In genomic region chr4:63543746-63544493, GRCm38 (mm10) we compare ENCODE assay signal across 8 mouse cellular contexts. TPM values are rescaled to one million over a fixed set of nuclear protein-coding genes. Genes with fewer than 3 reads are reported as not detected.
DNase-seq lines count a peak whose midpoint lies in the region; ATAC-seq and TF ChIP-seq lines count a peak whose summit lies in the region.

No protein-coding gene starts in this region.

- no peak for TF ChIP-seq CTCF in bone marrow, adult 2 months (IDR thresholded peaks at IDR 0.05; ENCODE audit: control insufficient read depth, insufficient read depth, low read length)

- TF ChIP-seq POLR2A in bone marrow, adult 2 months (IDR thresholded peaks at IDR 0.05; ENCODE audit: borderline replicate concordance, control insufficient read depth, low read depth, low read length): no peak

- intact Hi-C loops in heart, postnatal 25 days (cut with DNase I): loop anchor here (5.0 kb wide), 2 partner anchors 47 to 127 kb away; partner anchors contain the start of gene Whrn

- H3K27me3 ChIP-seq in heart, embryonic 10.5 days (ENCODE audit: insufficient read depth, poor library complexity, severe bottlenecking): no peaks in the 10 kb centered on the region
- H3K27me3 ChIP-seq in forebrain, embryonic 10.5 days (ENCODE audit: poor library complexity, severe bottlenecking): no peaks in the 10 kb centered on the region
- H3K27me3 ChIP-seq in kidney, embryonic 15.5 days: no peaks in the 10 kb centered on the region

- peak overlapping the region; percentile 96 for H3K27ac ChIP-seq in heart, embryonic 10.5 days
- no peak overlapping the region for H3K27ac ChIP-seq in bone marrow, adult 2 months (ENCODE audit: control insufficient read depth, insufficient read depth, low read depth, low read length, poor library complexity)
- peak overlapping the region; percentile 95 for H3K27ac ChIP-seq in forebrain, embryonic 10.5 days
- peak overlapping the region; percentile 80 for H3K27ac ChIP-seq in kidney, embryonic 15.5 days
- peak overlapping the region; percentile 62 for H3K27ac ChIP-seq in macrophage

- H3K9me3 ChIP-seq in heart, embryonic 10.5 days: no peaks in the 10 kb centered on the region
- H3K9me3 ChIP-seq in forebrain, embryonic 10.5 days: no peaks in the 10 kb centered on the region
- H3K9me3 ChIP-seq in kidney, embryonic 15.5 days (replicated peaks): no peaks in the 10 kb centered on the region

- H3K9ac ChIP-seq in kidney, embryonic 15.5 days: no peak overlapping the region

- H3K4me1 ChIP-seq in heart, embryonic 10.5 days: peaks cover 42% of the 10 kb centered on the region
- peaks cover 4% of the 10 kb centered on the region; the same call in 1 of the 2 replicates for H3K4me1 ChIP-seq in bone marrow, adult 2 months (ENCODE audit: control insufficient read depth, insufficient read depth, low read length)
- peaks cover 39% of the 10 kb centered on the region for H3K4me1 ChIP-seq in forebrain, embryonic 10.5 days
- H3K4me1 ChIP-seq in kidney, embryonic 15.5 days: peaks cover 34% of the 10 kb centered on the region

- DNase-seq in heart, embryonic 10.5 days (ENCODE audit: low spot score): no peak
- no peak for DNase-seq in heart, postnatal 25 days (ENCODE audit: low spot score)
- DNase-seq in forebrain, embryonic 10.5 days (ENCODE audit: extremely low spot score, low spot score): no peak
- peak; percentile 56 for DNase-seq in testis, postnatal 10 days (ENCODE audit: low spot score)
- no peak for DNase-seq in adrenal gland, postnatal 36 days

- H3K4me3 ChIP-seq in heart, embryonic 10.5 days: peak overlapping the region; percentile 87
- peak overlapping the region; percentile 20 for H3K4me3 ChIP-seq in bone marrow, adult 2 months (replicated peaks; ENCODE audit: control insufficient read depth, low read depth, low read length)
- peak overlapping the region; percentile 94 for H3K4me3 ChIP-seq in forebrain, embryonic 10.5 days
- peak overlapping the region; percentile 80 for H3K4me3 ChIP-seq in kidney, embryonic 15.5 days (replicated peaks)
- no peak overlapping the region for H3K4me3 ChIP-seq in macrophage (ENCODE audit: inconsistent target)

- H3K4me2 ChIP-seq in kidney, embryonic 15.5 days: peak overlapping the region; percentile 75

- peaks cover 43% of the 10 kb centered on the region for H3K79me2 ChIP-seq in macrophage (ENCODE audit: inconsistent target)

- peak; percentile 62 for ATAC-seq in kidney, embryonic 15.5 days (replicated peaks; ENCODE audit: low FRiP score)

- peaks cover 11% of the 10 kb centered on the region for H3K36me3 ChIP-seq in heart, embryonic 10.5 days
- peaks cover 18% of the 10 kb centered on the region for H3K36me3 ChIP-seq in forebrain, embryonic 10.5 days (replicated peaks)
- peaks cover 9% of the 10 kb centered on the region for H3K36me3 ChIP-seq in kidney, embryonic 15.5 days
- peaks cover 6% of the 10 kb centered on the region; the same call in 1 of the 2 replicates for H3K36me3 ChIP-seq in macrophage (ENCODE audit: inconsistent target)

- 62% methylated on average over 10 of the region's 10 CpGs for WGBS in heart, embryonic 10.5 days
- WGBS in bone marrow, adult 2 months: 49% methylated on average over 10 of the region's 10 CpGs
- 67% methylated on average over 10 of the region's 10 CpGs for WGBS in forebrain, embryonic 10.5 days
- WGBS in kidney, embryonic 15.5 days: 43% methylated on average over 10 of the region's 10 CpGs
- WGBS in macrophage (ENCODE audit: missing documents): 59% methylated on average over 10 of the region's 10 CpGs

RNA-seq across cellular contexts. Expression of gene Atp6v1g1, which starts 0.7 kb away (rescaled TPM):
- polyA plus RNA-seq in heart, embryonic 10.5 days (2016; fragmentation: Nextera tagmentation; extraction: Ambion mirVana): 190 and 227 TPM in 2 replicates
- 100 to 1,000 TPM; 144 to 162 TPM for total RNA-seq in heart, postnatal 25 days (2021)
- polyA plus RNA-seq in bone marrow, adult 2 months (2011; ENCODE audit: insufficient read depth, insufficient read length, low replicate concordance, missing spikeins): 79.7 and 87.6 TPM in 2 replicates
- 234 and 239 TPM in 2 replicates for polyA plus RNA-seq in forebrain, embryonic 10.5 days (2016; fragmentation: Nextera tagmentation; extraction: Ambion mirVana)
- polyA plus RNA-seq in kidney, embryonic 15.5 days (2015; fragmentation: Nextera tagmentation; extraction: Ambion mirVana): 287 and 307 TPM in 2 replicates
- 10 to 100 TPM; 17.0 to 81.5 (median 42.8) TPM for total RNA-seq in macrophage (2018; cell fraction: chromatin; rRNA removed)
- total RNA-seq in macrophage (2018; cell fraction: cytosol; rRNA removed): 100 to 1,000 TPM; 307 to 552 (median 416) TPM
- 100 to 1,000 TPM in 16 of 26 experiments, 10 to 100 TPM in 10; 74.2 to 180 (median 114) TPM for total RNA-seq in macrophage (2018; cell fraction: nucleus; rRNA removed)
- polyA plus RNA-seq in macrophage (2018): 355 to 475 TPM (median 452 TPM) in 3 replicates
- 100 to 1,000 TPM; 186 to 187 TPM for total RNA-seq in adrenal gland, postnatal 36 days (2021)

RNA-seq across cellular contexts. Expression of gene Tmem268, which starts 14.7 kb away (rescaled TPM):
- 7.9 and 9.3 TPM in 2 replicates for polyA plus RNA-seq in heart, embryonic 10.5 days (2016; fragmentation: Nextera tagmentation; extraction: Ambion mirVana)
- total RNA-seq in heart, postnatal 25 days (2021): 10 to 100 TPM in 1 of 2 experiments, 1 to 10 TPM in 1; 9.8 to 10.9 TPM
- polyA plus RNA-seq in bone marrow, adult 2 months (2011; ENCODE audit: insufficient read depth, insufficient read length, low replicate concordance, missing spikeins): 5.6 and 8.5 TPM in 2 replicates
- 9.1 and 9.5 TPM in 2 replicates for polyA plus RNA-seq in forebrain, embryonic 10.5 days (2016; fragmentation: Nextera tagmentation; extraction: Ambion mirVana)
- 5.9 and 7.8 TPM in 2 replicates for polyA plus RNA-seq in kidney, embryonic 15.5 days (2015; fragmentation: Nextera tagmentation; extraction: Ambion mirVana)
- total RNA-seq in macrophage (2018; cell fraction: chromatin; rRNA removed): 100 to 1,000 TPM in 4 of 26 experiments, 10 to 100 TPM in 22; 16.4 to 119 (median 57.7) TPM
- total RNA-seq in macrophage (2018; cell fraction: cytosol; rRNA removed): 10 to 100 TPM; 13.4 to 79.6 (median 36.5) TPM
- total RNA-seq in macrophage (2018; cell fraction: nucleus; rRNA removed): 100 to 1,000 TPM in 6 of 26 experiments, 10 to 100 TPM in 20; 21.7 to 139 (median 59.5) TPM
- polyA plus RNA-seq in macrophage (2018): 19.7 to 29.5 TPM (median 23.1 TPM) in 3 replicates
- total RNA-seq in adrenal gland, postnatal 36 days (2021): 10 to 100 TPM in 1 of 2 experiments, 1 to 10 TPM in 1; 8.2 to 17.6 TPM

RNA-seq across cellular contexts. Expression of gene Whrn, which starts 48.1 kb away (rescaled TPM):
- polyA plus RNA-seq in heart, embryonic 10.5 days (2016; fragmentation: Nextera tagmentation; extraction: Ambion mirVana): 4.0 and 5.3 TPM in 2 replicates
- 10 to 100 TPM; 36.9 to 41.9 TPM for total RNA-seq in heart, postnatal 25 days (2021)
- 1.6 and 13.0 TPM in 2 replicates for polyA plus RNA-seq in bone marrow, adult 2 months (2011; ENCODE audit: insufficient read depth, insufficient read length, low replicate concordance, missing spikeins)
- polyA plus RNA-seq in forebrain, embryonic 10.5 days (2016; fragmentation: Nextera tagmentation; extraction: Ambion mirVana): 4.6 and 5.1 TPM in 2 replicates
- polyA plus RNA-seq in kidney, embryonic 15.5 days (2015; fragmentation: Nextera tagmentation; extraction: Ambion mirVana): 5.1 and 6.1 TPM in 2 replicates
- total RNA-seq in macrophage (2018; cell fraction: chromatin; rRNA removed): 1 to 10 TPM in 21 of 26 experiments, under 1 TPM in 4, not detected in 1; 0.55 to 5.0 (median 1.6) TPM
- total RNA-seq in macrophage (2018; cell fraction: cytosol; rRNA removed): under 1 TPM; 0.06 to 0.65 (median 0.31) TPM
- total RNA-seq in macrophage (2018; cell fraction: nucleus; rRNA removed): 1 to 10 TPM in 16 of 26 experiments, under 1 TPM in 9, not detected in 1; 0.49 to 5.5 (median 1.7) TPM
- polyA plus RNA-seq in macrophage (2018): 0.07 to 0.50 TPM (median 0.48 TPM) in 3 replicates
- total RNA-seq in adrenal gland, postnatal 36 days (2021): 10 to 100 TPM; 33.5 to 59.9 TPM
